Mouse (Mus musculus) adrenal gland, adult 8-10 months (tissue): ENCODE measurements at regions not wholly inside any gene's neighbourhood (a gene's known extent, or its start where the extent isn't known, plus 50 kb on each side); places are given as distances from the start of the nearest gene placed in this dataset.
A peak's percentile ranks its signal among the peaks of the same experiment; 100 is the strongest.

ENCODE experiments used
- DNase-seq: peaks from one replicate; pipeline ENCODE4 v3.0.0; 2022

GRCm38 (mm10) chrX:99291423-99291963 lies 155.6 kb downstream of the Efnb1 start:
- DNase-seq = no peak

- no peak for DNase-seq
Measured at GRCm38 (mm10) chrX:99287988-99288387, 152.1 kb downstream of the Efnb1 start.

GRCm38 (mm10) chrX:99286876-99287275 lies 150.9 kb downstream of the Efnb1 start:
- no peak for DNase-seq

GRCm38 (mm10) chrX:99285611-99286010 lies 149.7 kb downstream of the Efnb1 start:
- no peak for DNase-seq

GRCm38 (mm10) chrX:99280991-99281390 lies 145.1 kb downstream of the Efnb1 start:
- DNase-seq = no peak

GRCm38 (mm10) chrX:99280543-99280942 lies 144.6 kb downstream of the Efnb1 start:
- no peak for DNase-seq

- DNase-seq = peak; percentile 56
Measured at GRCm38 (mm10) chrX:99275536-99275935, 139.6 kb downstream of the Efnb1 start.

- no peak for DNase-seq
Measured at GRCm38 (mm10) chrX:99271908-99272307, 136.0 kb downstream of the Efnb1 start.

GRCm38 (mm10) chrX:99249038-99249607 lies 113.2 kb downstream of the Efnb1 start:
- no peak for DNase-seq

GRCm38 (mm10) chrX:99248181-99248580 lies 112.3 kb downstream of the Efnb1 start:
- DNase-seq = no peak

GRCm38 (mm10) chrX:99246704-99247103 lies 110.8 kb downstream of the Efnb1 start:
- DNase-seq = no peak

GRCm38 (mm10) chrX:99246051-99246450 lies 110.1 kb downstream of the Efnb1 start:
- DNase-seq = no peak

- no peak for DNase-seq
Measured at GRCm38 (mm10) chrX:99245541-99245940, 109.6 kb downstream of the Efnb1 start.

- DNase-seq = no peak
Measured at GRCm38 (mm10) chrX:99243251-99243650, 107.3 kb downstream of the Efnb1 start.

- no peak for DNase-seq
Measured at GRCm38 (mm10) chrX:99241684-99242118, 105.8 kb downstream of the Efnb1 start.

- no peak for DNase-seq
Measured at GRCm38 (mm10) chrX:99233035-99233434, 97.1 kb downstream of the Efnb1 start.

- DNase-seq = no peak
Measured at GRCm38 (mm10) chrX:99232331-99232730, 96.4 kb downstream of the Efnb1 start.

GRCm38 (mm10) chrX:99225111-99225752 lies 89.3 kb downstream of the Efnb1 start:
- no peak for DNase-seq

- no peak for DNase-seq
Measured at GRCm38 (mm10) chrX:99222017-99222416, 86.1 kb downstream of the Efnb1 start.

GRCm38 (mm10) chrX:99220674-99221455 lies 84.9 kb downstream of the Efnb1 start:
- DNase-seq = no peak

- no peak for DNase-seq
Measured at GRCm38 (mm10) chrX:99218213-99218612, 82.3 kb downstream of the Efnb1 start.

GRCm38 (mm10) chrX:99216633-99217459 lies 80.9 kb downstream of the Efnb1 start:
- DNase-seq = no peak
